Mouse (Mus musculus): Measurements from ENCODE around the gene Prdm16.

Gene Prdm16

GRCm38 (mm10) chr4:154516470-154516869 lies 120.2 kb downstream of the Prdm16 start:
- no peak for DNase-seq (ENCODE audit: low spot score in 2 of 2)

- no peak for DNase-seq (ENCODE audit: low spot score in 2 of 2)
Observed at GRCm38 (mm10) chr4:154513664-154514063, 123.0 kb downstream of the Prdm16 start.

GRCm38 (mm10) chr4:154512518-154513090 lies 124.1 kb downstream of the Prdm16 start:
- DNase-seq (ENCODE audit: low spot score in 2 of 2) = no peak

DNA sequence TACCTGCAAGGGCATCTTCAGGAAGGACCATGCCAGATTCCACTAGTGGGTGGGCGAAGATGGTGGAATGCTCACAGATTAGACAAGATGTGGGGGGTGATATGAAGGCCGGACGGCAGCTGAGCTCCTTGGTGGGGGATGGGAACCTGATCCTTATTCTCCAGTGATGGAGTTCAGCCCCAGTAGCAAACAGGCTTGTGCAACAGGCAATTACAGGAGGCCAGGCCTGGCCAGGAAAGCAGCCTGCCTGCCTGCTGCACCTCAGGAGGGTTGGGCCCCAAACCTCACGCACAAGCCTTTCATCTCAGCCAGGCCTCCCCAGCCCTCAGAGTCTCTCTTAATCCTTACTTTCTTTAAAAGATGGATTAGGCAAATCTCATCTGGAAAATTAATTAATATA lies 124.9 kb downstream of the Prdm16 start:
- no peak for DNase-seq (ENCODE audit: low spot score in 2 of 2)

- peak; percentile 25 to 39 for DNase-seq (ENCODE audit: low spot score in 2 of 2)
Observed at GRCm38 (mm10) chr4:154506774-154507435, 129.8 kb downstream of the Prdm16 start.

- DNase-seq (ENCODE audit: low spot score in 2 of 2) = no peak
Observed at GRCm38 (mm10) chr4:154505313-154505712, 131.4 kb downstream of the Prdm16 start.

DNA sequence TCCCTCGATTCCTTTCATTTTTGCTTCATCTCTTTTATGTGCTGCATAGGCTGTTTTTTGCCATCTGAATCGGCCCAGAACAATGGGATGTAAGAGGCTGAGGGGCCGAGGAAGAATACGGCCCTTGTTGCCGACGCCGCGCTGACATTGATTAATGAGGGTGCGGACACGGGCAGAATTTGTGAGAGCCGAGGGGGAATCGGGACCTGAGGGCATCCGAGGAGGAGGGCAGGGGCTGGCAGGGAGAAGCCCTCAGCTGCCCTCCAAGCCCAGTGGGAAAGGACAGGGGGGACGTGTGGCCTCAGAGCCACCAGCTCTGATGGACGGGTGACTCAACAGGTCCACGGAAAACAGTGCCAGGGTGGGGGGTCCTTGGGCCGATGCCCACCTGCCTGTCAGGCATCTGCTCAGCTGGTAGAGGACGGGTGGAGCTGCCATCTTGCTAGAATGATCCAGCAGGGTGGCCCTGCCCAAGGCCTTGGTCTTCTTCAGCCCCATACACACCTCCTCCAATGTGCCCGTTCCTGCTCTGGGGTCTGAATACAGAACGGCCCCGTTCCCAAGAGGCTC lies 133.3 kb downstream of the Prdm16 start:
- DNase-seq (ENCODE audit: low spot score in 2 of 2) = no peak

- DNase-seq (ENCODE audit: low spot score in 2 of 2) = no peak
Observed at GRCm38 (mm10) chr4:154502403-154503000, 134.2 kb downstream of the Prdm16 start.

DNA sequence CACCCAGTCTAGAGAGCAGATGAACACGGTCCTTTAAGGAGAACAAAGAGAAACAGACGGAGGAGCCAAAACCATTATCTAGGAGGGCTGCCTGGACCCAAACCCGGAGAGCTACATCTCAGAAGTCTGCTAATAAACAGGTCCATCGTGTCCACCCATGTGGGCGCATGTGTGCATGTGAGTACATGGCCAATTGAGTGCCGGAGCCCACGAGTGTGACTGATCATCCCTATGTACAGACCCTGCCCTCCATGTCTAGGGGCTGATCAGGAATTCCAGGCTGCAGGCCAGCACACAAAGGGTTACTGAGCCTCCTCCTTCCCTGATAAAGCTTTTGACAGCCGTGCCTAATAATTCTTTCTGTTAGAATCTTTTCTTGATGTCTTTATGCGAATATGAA lies 136.0 kb downstream of the Prdm16 start:
- DNase-seq (ENCODE audit: low spot score in 2 of 2) = no peak

DNA sequence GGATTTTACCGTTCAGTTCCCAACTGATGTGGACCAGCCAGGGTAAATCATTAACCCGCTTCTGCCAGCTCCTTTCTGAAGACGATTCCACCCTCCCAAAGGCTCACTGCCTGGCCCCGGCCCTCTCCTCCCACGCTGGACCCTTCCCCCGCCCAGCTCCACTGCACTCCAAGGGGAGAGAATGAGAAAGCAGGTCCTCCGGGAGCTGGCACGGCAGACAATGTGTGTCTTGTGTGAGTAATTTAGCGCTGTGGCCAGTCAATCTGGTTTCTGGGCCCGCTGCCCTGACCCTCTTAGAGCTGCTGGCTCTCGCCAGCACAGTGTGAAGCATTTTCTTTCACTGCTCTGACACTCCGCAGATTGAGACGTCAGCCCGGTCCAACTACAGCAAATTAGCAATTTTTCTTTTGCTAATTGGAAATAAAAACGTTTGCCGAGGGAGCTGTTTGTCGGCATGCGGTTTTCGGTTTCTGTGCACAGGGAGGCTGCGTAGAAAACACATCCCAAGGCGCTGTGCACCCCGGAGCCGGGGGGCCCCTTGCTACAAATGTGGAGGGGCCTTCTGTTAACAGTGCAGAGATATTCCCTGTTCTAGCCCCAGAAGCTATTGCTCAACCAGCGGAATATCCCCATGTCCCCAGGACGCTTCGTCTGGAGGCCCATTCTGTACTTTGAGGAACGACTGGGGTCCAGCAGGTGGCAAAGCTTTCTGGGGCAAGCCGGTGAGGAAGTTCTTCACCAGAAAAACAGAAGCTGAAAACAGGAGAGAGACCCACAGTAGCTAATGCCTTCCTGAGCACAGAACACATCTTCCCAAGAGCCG lies 136.8 kb downstream of the Prdm16 start:
- DNase-seq (ENCODE audit: low spot score in 2 of 2) = peak; percentile 61 to 80

DNA sequence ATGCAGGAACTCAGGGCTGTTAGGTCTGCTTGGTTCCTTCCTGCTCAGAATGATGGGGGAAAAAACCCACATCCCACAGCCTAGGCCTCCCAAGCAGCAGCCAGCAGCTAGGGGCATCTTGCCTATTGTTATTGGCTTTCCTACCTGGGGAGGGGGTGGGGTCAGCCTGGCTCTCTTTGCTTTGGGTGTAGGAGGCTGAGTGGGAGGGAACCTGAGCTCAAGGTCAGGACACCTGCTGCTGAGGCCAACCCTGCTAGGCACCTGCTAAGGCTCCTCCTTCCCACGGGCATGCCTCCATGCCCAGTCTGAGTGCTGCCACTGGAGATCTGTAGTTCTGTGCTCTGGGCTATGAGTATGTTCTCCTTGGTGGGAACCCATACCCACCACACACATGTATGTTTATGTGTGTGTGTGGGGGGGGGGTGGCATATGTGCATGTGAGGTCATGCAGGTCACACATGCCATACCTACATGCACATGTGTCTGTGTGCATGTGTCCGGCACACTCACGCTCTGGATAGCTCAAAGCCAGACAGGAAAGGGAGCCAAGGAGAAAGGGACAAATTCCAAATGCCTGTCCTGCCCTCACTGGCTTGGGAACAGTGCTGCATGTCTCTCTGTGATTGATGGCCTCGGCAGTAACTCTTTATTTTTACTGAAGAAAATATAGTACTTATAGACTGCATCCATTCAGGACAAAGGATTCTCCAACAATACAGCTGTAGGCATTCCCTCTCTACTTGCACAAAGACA lies 139.1 kb downstream of the Prdm16 start:
- no peak for DNase-seq (ENCODE audit: low spot score in 2 of 2)

GRCm38 (mm10) chr4:154496991-154497390 lies 139.7 kb downstream of the Prdm16 start:
- peak; percentile 62 to 76 for DNase-seq (ENCODE audit: low spot score in 2 of 2)

- no peak for DNase-seq (ENCODE audit: low spot score in 2 of 2)
Observed at GRCm38 (mm10) chr4:154496522-154496921, 140.2 kb downstream of the Prdm16 start.

- DNase-seq (ENCODE audit: low spot score in 2 of 2) = no peak
Observed at GRCm38 (mm10) chr4:154493996-154494395, 142.7 kb downstream of the Prdm16 start.

GRCm38 (mm10) chr4:154492714-154493121 lies 144.0 kb downstream of the Prdm16 start:
- DNase-seq (ENCODE audit: low spot score in 2 of 2) = no peak

DNA sequence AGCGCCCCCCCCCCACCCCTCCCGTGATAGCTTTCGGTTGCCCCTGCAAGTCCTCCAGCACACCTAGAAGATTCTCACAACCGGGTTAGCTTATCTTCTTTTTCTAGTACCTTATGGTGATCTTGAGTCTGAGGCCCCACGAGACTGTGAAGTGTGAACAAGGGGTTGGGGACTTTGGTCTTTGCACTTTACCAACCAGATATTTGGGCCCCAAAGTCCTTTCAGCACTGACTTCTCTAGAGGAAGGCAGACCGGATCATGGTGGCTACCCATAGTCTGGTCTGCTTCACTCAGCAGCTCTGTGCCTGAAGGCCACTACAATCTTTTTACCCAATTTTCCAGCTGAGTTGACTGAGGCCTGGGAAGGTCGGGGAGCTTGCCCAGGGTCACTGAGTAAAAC lies 144.4 kb downstream of the Prdm16 start:
- no peak for DNase-seq (ENCODE audit: low spot score in 2 of 2)

DNA sequence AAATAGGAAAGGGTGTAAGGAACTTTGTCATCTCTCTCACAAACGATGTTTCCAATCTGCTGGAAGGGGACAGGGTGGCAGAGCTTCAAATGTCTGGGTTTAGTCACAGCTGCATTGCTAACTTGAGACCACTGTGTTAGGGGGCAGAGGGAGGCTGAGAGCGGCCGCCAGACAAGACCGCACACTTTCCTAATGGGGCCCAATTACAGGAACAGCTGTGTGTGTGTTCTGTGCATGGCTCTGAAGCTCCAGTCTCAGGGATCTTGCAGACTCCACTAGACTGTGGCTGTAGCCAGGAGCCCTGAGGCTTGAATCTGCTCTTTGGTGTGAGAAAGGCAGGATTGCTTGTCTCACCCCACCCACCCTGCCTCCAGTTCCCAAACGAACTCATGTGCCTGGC lies 148.6 kb downstream of the Prdm16 start:
- no peak for DNase-seq (ENCODE audit: low spot score in 2 of 2)

GRCm38 (mm10) chr4:154482695-154483094 lies 154.0 kb downstream of the Prdm16 start:
- DNase-seq (ENCODE audit: low spot score in 2 of 2) = no peak

GRCm38 (mm10) chr4:154481771-154482637 lies 154.7 kb downstream of the Prdm16 start:
- DNase-seq (ENCODE audit: low spot score in 2 of 2) = no peak

DNA sequence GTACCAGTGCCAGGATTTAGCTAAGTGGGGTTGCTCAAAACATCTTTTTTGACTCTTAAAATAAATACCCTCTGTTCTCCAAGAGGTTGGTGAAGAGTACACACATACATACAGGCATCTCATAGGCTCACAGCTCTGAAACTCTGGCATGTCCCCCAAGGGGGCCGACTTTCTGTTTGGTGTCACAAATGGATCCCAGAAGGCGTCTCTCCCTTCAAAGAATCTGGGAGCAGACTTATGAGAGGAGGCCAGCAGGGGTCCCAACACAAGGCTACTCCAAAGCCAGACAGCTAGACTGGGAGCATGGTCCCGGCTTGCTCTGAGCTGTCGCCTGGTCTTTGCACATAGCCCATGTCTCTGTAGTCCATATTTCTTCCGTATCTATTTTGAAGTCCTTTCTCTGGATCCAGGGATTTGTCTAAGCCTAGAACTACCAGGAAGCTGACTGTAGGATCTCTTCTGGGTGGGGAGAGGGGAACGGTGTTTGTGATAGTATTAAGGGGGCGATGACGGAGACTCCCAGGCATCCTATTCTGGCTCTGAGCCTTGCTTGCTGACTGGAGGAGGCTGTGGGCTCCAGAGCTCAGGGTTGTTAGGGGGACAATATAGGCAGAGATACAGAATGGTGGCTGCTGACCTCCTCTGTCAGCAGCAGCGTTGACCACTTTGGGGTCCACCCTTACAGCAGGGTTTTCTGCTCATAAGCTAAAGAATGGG lies 156.0 kb downstream of the Prdm16 start:
- no peak for DNase-seq (ENCODE audit: low spot score in 2 of 2)
